Mouse (Mus musculus) heart, postnatal 14 days (tissue): ENCODE results near the gene Hist1h4c. TPM values are rescaled to one million over a fixed set of nuclear protein-coding genes. Genes with fewer than 3 reads are reported as not detected.
"Not testable (repeated sequence)": the region's sequence is repeated elsewhere in the genome, so short reads cannot be mapped to it uniquely, and the experiment has no call there.

Source experiments
- DNase-seq, 2 experiments: peaks; one replicate each; pipeline ENCODE4 v3.0.0; 2021 to 2022
- intact Hi-C: fragments of 180-260 bp; cut with DNase I; formaldehyde crosslinking; loops from one replicate; pipeline ENCODE4 v1.15.1; 2025
- total RNA-seq, 2 experiments: library from RNA; stranded (reverse); gene quantifications; 2 replicates each; pipeline ENCODE4 v1.2.3; 2021

Gene Hist1h4c
- total RNA-seq, 2 experiments from 2014 or later: 62.9 to 77.3 TPM

- intact Hi-C loops: loop anchor here (1.0 to 10.0 kb wide), 2 partner anchors 31 to 47 kb away; partner anchors contain the start of genes Hist1h2ac and Hist1h2bc
- DNase-seq: peak in 1 of 2 experiments; percentile 50
Observed at GRCm38 (mm10) chr13:23732156-23732804, 34.0 kb upstream of the Hist1h4c start.

- intact Hi-C loops: loop anchor here (10.0 kb wide), 1 partner anchor 46 kb away; the partner anchor contains the start of genes Hist1h2ac and Hist1h2bc
- peak in 1 of 2 experiments; percentile 41 for DNase-seq
Observed at GRCm38 (mm10) chr13:23730479-23730878, 32.2 kb upstream of the Hist1h4c start.

- intact Hi-C loops: loop anchor here (10.0 kb wide), 1 partner anchor 45 kb away; the partner anchor contains the start of genes Hist1h2ac and Hist1h2bc
- DNase-seq: no peak
Observed at GRCm38 (mm10) chr13:23729706-23730105, 31.5 kb upstream of the Hist1h4c start.

- DNase-seq: no peak
- intact Hi-C loops: no loop called here
Observed at GRCm38 (mm10) chr13:23729192-23729525, 30.9 kb upstream of the Hist1h4c start.

DNA sequence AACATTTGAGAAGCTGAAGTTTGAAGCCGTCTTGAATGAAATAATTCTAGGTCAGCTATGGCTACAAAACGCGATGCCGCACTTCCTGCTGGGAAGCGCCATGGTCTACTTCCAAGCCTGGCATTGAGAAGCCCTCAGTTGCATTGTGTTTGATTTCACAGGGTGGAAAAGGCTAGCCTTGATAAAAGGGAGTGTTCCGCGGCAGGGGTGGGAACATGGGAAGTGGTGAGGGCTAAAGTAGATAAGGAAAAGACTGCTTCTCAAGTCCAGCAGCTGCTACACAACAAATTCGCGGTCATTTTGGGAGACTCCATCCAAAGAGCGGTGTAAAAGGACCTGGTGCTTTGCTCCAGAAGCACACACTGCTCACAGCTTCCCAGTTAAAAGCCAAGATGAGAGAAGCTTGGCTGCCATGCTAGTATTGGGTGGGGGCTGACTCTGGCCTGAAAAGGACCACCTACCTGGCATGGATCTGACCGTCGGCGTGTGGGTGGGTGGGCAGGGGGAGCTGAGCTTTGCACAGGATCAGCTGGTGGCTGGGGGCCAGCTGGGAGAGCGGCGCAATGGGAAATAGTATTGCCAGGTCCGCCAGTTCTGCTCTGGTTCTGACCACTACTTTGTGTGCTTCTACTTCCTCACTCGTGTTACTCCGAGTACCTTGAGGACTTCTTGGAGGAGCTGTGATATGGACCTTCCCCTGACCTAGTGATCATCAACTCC is 30.4 kb upstream of the Hist1h4c start:
- no peak for DNase-seq
- intact Hi-C loops: no loop called here

DNA sequence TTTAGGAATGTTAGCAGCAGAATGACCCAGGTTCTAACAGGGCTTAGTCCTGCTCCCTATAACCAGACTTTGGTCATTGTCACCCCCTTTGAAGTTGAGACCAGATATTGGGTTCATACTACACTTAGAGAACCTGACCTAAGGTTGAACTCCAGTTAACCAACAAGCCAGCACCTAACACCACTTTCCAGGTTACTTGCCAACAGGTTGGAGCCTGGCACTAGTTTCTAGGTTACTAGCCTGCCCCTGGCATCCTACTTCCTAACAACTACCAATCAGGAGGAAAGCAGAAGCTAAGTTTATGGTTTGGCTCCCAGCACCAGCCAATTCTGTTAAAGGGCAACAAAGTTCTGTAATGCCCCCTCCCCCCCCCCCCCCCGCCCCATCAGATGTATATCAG is 27.0 kb upstream of the Hist1h4c start:
- intact Hi-C loops: no loop called here
- DNase-seq: no peak

GRCm38 (mm10) chr13:23724239-23724638 is 26.0 kb upstream of the Hist1h4c start:
- intact Hi-C loops: no loop called here
- no peak for DNase-seq

- intact Hi-C loops, DNase-seq: not testable (repeated sequence)
Observed at GRCm38 (mm10) chr13:23717593-23718245, 19.5 kb upstream of the Hist1h4c start.

- no peak for DNase-seq
- intact Hi-C loops: no loop called here
Observed at GRCm38 (mm10) chr13:23717176-23717575, 18.9 kb upstream of the Hist1h4c start.

DNA sequence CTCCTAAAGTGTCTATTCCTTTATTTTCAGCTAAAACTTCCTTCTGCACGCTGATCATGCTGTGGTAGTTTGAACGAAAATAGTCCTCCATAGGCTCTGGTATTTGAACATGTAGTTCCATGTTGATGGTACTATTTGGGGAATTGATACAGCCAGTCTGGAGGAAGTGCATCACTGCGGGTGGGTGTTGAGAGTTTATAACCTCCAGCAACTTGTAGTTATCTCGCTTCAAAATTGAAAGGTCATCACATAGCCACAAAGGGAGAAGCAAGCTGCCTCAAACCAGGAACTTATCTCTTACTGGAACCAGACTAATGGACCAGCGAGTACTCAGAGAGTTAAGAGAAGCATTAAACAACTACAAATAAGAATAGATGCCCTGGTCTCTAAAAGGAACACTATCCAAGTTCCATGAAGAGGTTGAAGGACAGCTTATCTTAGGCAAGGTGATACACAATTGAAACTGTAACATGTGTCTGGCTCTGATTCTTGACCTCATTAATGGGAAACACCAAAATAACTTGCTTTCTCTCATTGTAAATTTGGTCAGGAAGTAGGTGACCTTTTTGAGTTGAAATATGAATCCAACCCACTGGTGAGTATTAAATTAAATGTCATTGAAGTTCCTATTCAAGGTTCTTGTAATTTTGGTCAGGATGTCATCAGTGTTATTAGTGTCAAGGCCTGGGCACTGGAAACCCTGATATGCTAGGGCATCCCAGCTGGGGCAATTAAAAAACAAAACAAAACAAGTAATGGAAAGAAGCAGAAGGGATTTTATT is 18.2 kb upstream of the Hist1h4c start:
- intact Hi-C loops: no loop called here
- DNase-seq: no peak

DNA sequence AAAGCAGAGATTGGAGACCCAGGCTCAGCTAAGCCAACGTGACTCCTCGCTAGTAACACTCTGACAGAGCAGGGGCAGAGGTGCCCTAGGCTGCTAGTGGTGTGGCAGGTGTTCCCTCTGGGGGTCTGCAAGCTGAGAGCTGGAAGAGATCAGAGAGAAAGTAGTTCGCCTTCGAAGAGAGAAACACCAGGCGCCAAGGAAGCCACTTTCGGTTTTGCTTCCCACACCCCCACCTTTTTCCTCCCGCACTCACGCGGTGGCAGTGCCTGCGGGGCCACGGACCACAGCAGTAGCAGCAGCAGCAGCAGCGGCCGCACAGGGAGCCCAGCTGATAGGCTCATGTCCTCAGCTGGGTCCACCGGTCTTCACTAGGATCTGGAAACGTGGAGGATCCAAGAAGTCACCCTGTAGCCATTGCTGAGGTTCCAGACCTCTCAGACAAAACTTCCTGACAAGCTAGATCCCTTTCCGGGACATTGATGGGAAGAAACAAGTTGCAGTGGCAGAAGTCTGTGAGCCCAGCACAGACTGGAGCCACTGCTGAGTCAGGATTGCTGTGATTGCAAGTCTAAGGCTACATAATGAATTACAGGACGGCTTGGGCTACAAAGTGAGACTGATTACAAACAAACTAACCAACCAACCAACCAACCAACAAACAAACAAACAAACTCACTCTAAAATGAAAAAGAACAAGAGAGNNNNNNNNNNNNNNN is 12.3 kb upstream of the Hist1h4c start, which contains the start of gene Hfe:
Gene Hfe (minus strand): TSS at position 481 of the 716 bp plus-strand sequence.
- intact Hi-C loops: no loop called here
- peak; percentile 57 to 65 for DNase-seq

- DNase-seq: peak in 1 of 2 experiments; percentile 29
- intact Hi-C loops: no loop called here
Observed at GRCm38 (mm10) chr13:23709714-23710373, 11.6 kb upstream of the Hist1h4c start.

DNA sequence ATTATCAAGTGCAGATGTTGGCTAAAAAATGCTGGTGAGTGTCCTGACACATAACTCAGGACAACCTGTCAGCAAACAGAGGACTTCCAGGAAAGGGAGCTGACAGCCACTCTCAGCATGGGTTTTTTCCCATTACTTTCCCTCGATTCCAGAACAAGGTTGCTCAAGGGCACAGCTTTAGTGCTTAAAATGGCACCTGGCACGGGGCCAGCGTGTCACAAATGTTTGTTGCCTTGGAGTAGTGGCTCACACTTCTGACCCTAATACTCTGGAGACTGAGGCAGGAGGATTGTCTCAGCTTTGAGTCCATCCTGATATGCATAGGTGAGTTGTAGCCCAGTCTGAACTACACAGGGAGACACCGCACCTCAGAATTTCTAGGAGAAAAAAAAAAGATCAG is 10.4 kb upstream of the Hist1h4c start:
- intact Hi-C loops: no loop called here
- DNase-seq: no peak

GRCm38 (mm10) chr13:23708041-23708440 is 9.8 kb upstream of the Hist1h4c start:
- intact Hi-C loops: no loop called here

GRCm38 (mm10) chr13:23706771-23707170 is 8.5 kb upstream of the Hist1h4c start:
- DNase-seq: no peak
- intact Hi-C loops: no loop called here

More at GRCm38 (mm10) chr13:23708041-23708440, 9.8 kb upstream of the Hist1h4c start:
- DNase-seq: no peak

GRCm38 (mm10) chr13:23705751-23706356 is 7.6 kb upstream of the Hist1h4c start:
- no peak for DNase-seq
- intact Hi-C loops: no loop called here

- DNase-seq, intact Hi-C loops: not testable (repeated sequence)
Observed at GRCm38 (mm10) chr13:23702801-23703200, 4.5 kb upstream of the Hist1h4c start.

DNA sequence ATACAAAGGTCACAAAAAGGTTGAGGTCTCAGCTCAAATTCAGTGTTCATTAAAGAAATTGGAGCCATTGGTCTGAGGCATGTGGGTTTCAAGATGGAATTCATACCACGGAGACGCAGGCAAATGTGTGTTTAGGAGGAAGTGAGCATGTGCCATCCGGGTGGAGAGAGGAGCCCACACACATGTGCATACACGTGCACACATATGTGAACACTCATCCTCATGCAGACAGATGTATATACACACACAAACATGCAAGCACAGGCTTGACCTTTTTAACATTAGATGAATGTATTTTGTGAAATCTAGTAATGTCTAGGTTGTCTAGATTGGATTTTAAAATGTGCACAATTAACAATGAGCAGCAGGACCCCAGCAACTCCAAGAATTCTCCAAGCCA is 4.0 kb upstream of the Hist1h4c start:
- intact Hi-C loops: no loop called here
- no peak for DNase-seq
